Mouse (Mus musculus): ENCODE results near the gene Slc13a3.
A peak's percentile ranks its signal among the peaks of the same experiment; 100 is the strongest.
"Not testable (repeated sequence)": the region's sequence is repeated elsewhere in the genome, so short reads cannot be mapped to it uniquely, and the experiment has no call there.

The Slc13a3 gene

GRCm38 (mm10) chr2:165473003-165473402, at the start of gene Slc13a3:
Slc13a3 (minus strand) TSS chr2:165473230.
- DNase-seq, result peak; percentile 51 to 82

GRCm38 (mm10) chr2:165515178-165515728, 42.2 kb upstream of the Slc13a3 start:
- DNase-seq, result peak in 1 of 2 experiments; percentile 42

DNA sequence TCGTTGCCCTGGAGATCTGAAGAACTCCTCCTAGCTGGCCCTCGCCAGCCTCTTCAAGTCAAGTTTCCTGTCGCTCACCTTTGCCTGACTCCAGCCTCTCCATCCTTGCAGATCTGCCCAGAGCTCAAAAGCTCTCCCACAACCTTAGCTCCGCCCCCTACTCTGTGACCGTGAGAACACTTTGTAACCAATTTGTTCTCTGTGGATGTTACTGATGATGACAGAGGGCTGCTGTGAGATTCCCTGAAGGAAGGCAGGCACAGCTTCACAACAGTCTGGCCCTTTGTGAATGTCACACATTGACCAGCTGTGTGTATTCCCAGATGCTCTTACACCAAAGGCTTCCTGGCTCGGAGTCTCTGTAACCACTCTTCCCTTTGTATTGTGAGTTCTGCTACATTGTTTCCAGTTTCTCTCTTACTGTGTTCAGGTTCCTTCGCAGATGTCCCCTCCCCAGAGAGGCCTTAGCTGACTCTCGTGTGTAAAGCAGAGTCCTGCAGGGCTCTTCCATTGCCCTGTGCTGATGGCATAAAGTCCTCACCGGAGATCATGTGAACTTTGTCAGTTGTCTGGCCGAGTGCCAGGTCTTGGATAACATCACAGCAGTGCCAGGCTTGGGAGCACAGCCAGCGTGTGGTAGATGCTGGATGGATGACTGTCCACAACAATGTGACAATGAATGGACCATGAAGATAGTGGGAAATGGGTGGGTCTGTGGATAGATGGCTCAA, 40.0 kb upstream of the Slc13a3 start:
- DNase-seq, result peak; percentile 82 to 87

- DNase-seq, result no peak
Observed at GRCm38 (mm10) chr2:165512426-165512825, 39.4 kb upstream of the Slc13a3 start.

DNA sequence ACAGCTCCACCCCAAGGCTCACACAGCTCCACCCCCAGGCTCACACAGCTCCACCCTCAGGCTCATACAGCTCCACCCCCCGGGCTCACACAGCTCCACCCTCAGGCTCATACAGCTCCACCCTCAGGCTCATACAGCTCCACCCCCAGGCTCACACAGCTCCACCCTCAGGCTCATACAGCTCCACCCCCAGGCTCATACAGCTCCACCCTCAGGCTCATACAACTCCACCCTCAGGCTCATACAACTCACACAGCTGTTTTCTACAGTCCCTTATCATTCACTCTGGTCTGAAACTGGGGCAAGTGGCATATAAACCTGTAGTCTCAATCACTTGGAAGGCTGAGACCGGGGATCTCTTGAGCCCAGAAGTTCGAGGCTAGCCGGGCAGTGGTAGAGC, 38.5 kb upstream of the Slc13a3 start:
- DNase-seq, result not testable (repeated sequence)

GRCm38 (mm10) chr2:165510914-165511458, 38.0 kb upstream of the Slc13a3 start:
- not testable (repeated sequence) for DNase-seq

- no peak for DNase-seq
Observed at GRCm38 (mm10) chr2:165510466-165510865, 37.4 kb upstream of the Slc13a3 start.

DNA sequence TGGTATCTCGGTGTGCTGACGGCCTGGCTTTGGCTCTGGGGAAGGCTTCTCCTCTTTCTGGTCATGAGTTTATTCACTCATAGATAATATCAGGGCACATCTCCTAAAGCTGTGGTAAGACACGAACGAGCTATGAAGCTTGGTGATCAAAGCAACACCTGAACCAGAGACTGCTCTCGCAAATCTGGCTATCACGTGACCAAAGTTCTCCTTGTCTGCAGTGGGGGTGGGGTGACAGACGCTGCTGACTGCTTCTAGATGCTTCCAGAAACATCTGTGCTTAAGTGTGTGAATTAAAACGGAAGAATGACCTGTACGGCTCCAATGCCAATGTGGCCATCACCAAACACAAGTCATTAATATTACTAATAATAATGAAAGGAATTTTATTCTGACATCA, 36.7 kb upstream of the Slc13a3 start:
- DNase-seq, result no peak

- DNase-seq, result peak; percentile 47 to 68
Observed at GRCm38 (mm10) chr2:165503259-165504203, 30.5 kb upstream of the Slc13a3 start, which contains the start of gene Slc2a10. Slc2a10 (plus strand) TSS chr2:165503787.

GRCm38 (mm10) chr2:165498816-165499215, 25.8 kb upstream of the Slc13a3 start:
- DNase-seq, result no peak

DNA sequence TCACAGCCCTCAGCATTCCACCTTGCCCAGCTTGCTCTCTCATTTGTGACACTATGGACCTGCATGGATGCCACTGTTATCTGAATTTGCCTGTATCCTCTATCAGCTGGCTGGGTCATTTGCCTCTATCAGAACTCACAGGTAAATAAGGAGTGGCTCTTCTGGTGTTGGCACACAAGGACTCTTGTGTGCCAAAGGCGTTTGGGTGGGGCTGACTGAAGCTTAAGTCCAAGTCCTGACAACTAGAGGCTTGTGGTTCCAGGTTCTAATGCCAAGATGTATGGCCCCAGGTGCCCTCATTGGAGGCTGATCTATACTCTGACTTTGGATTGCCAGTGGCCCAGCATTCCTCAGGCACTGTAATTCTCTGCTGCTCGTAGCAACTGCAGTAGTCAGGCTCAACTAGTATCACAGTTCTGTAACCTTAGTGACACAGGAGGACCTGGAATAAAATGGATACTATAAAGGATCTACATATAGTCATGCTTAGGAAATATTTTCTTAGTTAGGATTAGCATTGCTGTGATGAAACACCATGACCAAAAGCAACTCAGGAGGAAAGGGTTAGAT, 24.8 kb upstream of the Slc13a3 start:
- no peak for DNase-seq

DNA sequence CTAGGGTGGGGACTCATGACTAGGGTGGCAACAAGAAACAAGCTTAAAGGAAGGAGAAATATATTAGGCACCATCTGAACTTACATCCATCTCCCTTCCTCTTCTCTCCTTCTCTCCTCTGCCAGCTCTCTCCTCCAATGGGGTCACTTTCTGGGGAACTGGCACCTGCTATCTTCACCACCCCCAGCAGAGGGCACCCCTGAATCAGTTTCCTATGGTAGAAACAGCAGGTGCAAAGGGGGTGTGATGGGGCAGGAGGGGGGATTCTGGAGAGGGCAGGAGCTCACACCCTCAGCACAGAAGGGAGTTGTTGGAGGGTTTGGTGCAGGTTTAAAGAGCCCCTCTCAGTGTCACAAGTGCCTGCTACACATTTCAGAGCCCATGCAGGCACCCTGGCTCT, 23.2 kb upstream of the Slc13a3 start:
- peak; percentile 63 to 70 for DNase-seq

- DNase-seq, result no peak
Observed at GRCm38 (mm10) chr2:165494495-165494894, 21.5 kb upstream of the Slc13a3 start.

- DNase-seq, result no peak
Observed at GRCm38 (mm10) chr2:165493587-165494210, 20.7 kb upstream of the Slc13a3 start.

DNA sequence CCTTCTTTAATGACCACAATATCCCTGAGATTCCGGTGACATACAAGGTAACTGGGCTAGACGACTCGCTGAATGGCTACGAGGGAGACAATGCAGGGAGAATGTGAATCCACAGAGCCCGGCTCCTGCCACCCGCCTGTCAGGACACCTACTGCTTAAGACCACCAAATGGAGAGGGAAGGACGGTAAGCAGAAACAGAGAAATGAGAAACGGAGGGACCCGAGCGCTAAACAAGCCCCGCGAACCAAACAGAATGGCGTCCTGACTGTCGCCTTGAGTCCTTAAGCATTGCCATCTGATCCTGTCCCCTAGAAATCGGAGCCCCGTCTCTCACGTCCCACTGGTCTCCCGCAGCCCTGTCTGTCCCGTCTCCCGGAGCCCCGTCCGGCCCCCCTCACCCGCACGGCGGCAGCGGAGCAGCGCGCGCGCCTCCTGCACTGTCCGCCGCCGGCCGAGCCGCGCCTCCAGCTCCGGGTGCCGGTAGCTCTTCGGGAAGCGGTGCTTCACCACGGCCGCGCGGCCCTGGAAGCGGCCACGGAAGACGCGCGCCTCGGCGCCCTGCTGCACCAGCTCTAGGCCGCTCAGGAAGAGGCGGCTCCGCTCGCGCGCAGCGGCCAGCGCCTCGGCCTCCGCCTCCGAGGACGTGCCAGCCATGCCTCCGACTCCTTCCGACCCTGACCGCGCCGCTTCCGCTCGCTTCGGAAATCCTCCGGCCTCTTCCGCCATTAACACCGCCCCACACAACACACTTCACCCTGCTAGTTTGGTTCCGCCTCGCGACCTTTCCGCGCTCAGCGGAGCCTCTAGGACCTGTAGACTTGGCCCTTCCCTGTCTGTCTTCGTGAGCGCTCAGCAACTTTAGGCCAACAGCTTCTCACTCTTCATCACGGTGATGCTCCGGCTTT, 19.9 kb upstream of the Slc13a3 start, which contains the start of gene Trp53rka:
Gene Trp53rka, minus strand, starts transcription at position 677 of the 906 bp plus-strand sequence.
- peak; percentile 82 to 92 for DNase-seq

DNA sequence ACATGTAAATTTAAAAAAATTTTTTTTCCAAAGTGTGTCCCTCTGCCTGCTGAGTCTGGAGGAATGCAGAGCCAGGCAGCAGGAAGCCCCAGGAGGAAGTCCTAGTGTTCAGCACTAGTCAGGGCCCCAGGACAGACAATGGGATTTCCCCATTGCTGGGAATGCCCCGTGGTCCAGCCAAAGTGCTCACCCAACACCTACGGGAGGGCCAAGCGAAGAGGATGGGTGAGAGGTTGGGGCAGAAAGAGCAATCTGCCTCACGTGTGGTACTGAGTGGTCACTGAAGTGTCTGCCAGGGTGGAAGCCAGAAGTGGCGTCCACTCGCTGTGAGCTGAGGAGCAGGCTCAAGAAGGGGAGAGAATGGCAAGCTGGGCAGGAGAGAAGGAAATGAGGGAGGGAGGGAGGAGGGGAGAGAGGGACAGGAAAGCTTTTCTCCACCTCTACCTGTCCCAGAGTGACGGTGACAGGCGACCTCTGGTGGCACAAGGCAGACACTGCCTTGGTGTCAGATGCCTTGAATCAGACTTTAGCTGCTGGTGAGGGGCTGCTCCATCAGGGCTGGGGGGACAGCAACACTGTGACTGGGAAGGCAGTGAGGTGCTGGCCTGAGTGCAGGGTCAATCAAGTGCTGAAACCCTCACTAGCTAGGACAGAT, 14.0 kb upstream of the Slc13a3 start:
- peak; percentile 67 to 69 for DNase-seq

- DNase-seq, result no peak
Observed at GRCm38 (mm10) chr2:165486401-165486800, 13.4 kb upstream of the Slc13a3 start.

GRCm38 (mm10) chr2:165485826-165486225, 12.8 kb upstream of the Slc13a3 start:
- no peak for DNase-seq

DNA sequence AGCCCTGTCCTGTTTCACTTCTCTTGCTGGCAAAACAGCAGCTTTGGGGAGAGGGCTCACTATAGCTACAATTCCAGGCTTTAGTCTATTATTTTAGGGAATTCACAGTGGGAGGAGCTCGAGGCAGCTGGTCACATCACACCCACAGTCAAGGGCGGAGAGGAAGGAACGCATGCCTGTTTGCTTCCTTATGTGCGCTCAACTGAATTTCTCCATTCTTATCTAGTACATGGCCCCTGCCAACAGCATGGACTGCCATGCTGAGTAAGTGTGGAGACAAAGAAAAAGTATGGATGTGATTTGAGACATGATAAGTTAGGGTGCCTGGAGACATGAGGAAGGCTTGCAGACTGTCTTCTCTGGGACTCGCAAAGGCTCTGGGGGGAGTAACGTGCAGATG, 11.1 kb upstream of the Slc13a3 start:
- DNase-seq, result no peak

DNA sequence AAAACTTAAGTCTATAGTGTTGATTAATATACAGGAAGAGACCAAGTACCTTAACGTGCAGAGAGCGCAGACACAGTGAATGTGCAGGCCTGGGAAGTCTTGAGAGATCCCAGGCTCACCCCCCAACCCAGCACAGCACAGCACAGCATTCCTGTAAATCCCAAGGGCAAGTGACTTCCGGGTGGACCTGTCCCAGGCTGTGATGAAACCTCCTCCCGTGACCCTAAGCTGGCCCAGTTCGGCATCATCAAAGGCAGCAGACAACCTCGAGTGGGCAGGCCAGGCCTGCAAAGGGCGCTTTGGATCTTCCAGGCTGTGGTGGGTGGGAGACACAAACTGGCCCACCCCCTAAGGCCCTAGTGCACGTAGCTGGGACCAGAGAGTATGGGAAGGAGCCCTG, 9.0 kb upstream of the Slc13a3 start:
- DNase-seq, result no peak
